Mouse (Mus musculus) naive thymus-derived CD4-positive, alpha-beta T cell, adult 2 months (primary cell): ENCODE results near the gene 6030408B16Rik.
"Not testable (repeated sequence)": the region's sequence is repeated elsewhere in the genome, so short reads cannot be mapped to it uniquely, and the experiment has no call there.

Experiments
- DNase-seq: peaks from one replicate; pipeline ENCODE4 v3.0.0-alpha.2; 2011; ENCODE audit warnings: low read depth

The 6030408B16Rik gene

GRCm38 (mm10) chr15:101322106-101322505 is 29.1 kb downstream of the 6030408B16Rik start:
- DNase-seq, result no peak

- DNase-seq, result no peak
Measured at GRCm38 (mm10) chr15:101322640-101323039, 29.6 kb downstream of the 6030408B16Rik start.

GRCm38 (mm10) chr15:101323511-101323910 is 30.5 kb downstream of the 6030408B16Rik start:
- peak; percentile 26 for DNase-seq

GRCm38 (mm10) chr15:101324409-101324808 is 31.4 kb downstream of the 6030408B16Rik start:
- not testable (repeated sequence) for DNase-seq

- no peak for DNase-seq
Measured at GRCm38 (mm10) chr15:101325991-101326534, 33.1 kb downstream of the 6030408B16Rik start.

- peak; percentile 62 for DNase-seq
Measured at GRCm38 (mm10) chr15:101327282-101327681, 34.3 kb downstream of the 6030408B16Rik start.

- no peak for DNase-seq
Measured at GRCm38 (mm10) chr15:101328876-101329563, 36.0 kb downstream of the 6030408B16Rik start.

- DNase-seq, result no peak
Measured at GRCm38 (mm10) chr15:101329564-101329892, 36.5 kb downstream of the 6030408B16Rik start.

- DNase-seq, result no peak
Measured at GRCm38 (mm10) chr15:101331090-101331489, 38.1 kb downstream of the 6030408B16Rik start.

- no peak for DNase-seq
Measured at GRCm38 (mm10) chr15:101332370-101332769, 39.4 kb downstream of the 6030408B16Rik start.

- no peak for DNase-seq
Measured at GRCm38 (mm10) chr15:101333165-101333564, 40.2 kb downstream of the 6030408B16Rik start.

GRCm38 (mm10) chr15:101333648-101334047 is 40.6 kb downstream of the 6030408B16Rik start:
- DNase-seq, result no peak

GRCm38 (mm10) chr15:101336474-101337174 is 43.6 kb downstream of the 6030408B16Rik start:
- no peak for DNase-seq

GRCm38 (mm10) chr15:101338359-101338758 is 45.3 kb downstream of the 6030408B16Rik start:
- DNase-seq, result no peak

GRCm38 (mm10) chr15:101339537-101339936 is 46.5 kb downstream of the 6030408B16Rik start:
- DNase-seq, result peak; percentile 80

GRCm38 (mm10) chr15:101341797-101342515 is 48.9 kb downstream of the 6030408B16Rik start:
- DNase-seq, result no peak
